Mouse (Mus musculus) CD4-positive naive resting alpha-beta T cell, adult 57 days (primary cell): Measurements from ENCODE around the gene Ddx59. TPM values are rescaled to one million over a fixed set of nuclear protein-coding genes. Genes with fewer than 3 reads are reported as not detected.

ENCODE experiments used
- total RNA-seq: library from RNA; stranded (reverse); gene quantifications from one replicate; pipeline ENCODE4 v1.2.4, GENCODE M21; 2023

Gene Ddx59
- total RNA-seq = 9.8 TPM

GRCm38 (mm10) chr1:136414798-136415755 is at the start of gene Ddx59:
Gene Ddx59, plus strand, starts transcription at chr1:136415271.

DNA sequence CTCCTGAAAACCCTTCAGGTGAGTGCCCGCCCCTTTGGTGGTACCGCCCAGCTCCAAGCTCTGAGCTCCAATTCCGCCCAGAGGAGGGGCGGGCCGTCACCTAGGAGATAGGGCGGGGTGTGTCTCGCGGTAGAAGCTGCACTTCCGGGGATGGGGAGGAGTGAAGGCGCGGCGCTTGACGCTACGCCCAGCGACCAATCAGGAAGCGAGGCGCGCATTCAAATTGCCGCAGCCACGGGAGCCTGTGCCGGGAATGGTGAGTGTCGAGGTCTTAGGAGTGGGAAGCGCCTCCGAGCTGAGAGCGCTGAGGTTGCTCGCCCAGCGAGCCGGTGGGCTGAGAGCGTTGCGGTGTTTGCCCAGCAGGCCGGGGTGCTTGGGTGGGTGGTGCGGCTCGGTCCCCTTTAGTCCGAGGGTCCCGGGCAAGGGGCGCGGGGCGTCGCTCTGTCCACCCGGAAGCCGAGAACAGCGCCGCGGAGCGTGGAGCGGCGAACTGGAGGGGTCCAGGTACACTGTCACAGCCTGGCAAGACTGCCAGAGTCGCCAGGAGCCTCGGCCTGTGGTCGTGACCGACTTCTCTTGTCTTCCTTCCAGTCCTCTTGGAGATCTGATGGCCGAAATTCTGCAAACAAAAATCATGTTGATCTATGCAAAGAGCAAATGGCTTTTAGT is 51.2 kb downstream of the Ddx59 start, which contains the start of gene Kif14:
Gene Kif14 (plus strand): TSS at position 201 of the 669 bp plus-strand sequence.

Other genes with a start within 250 kb of the Ddx59 start
- not detected for gene Mroh3, start 202.4 kb upstream of the Ddx59 start, total RNA-seq
- gene Inava, start 181.0 kb upstream of the Ddx59 start, total RNA-seq = not detected
- 0.74 TPM for gene Gpr25, start 154.4 kb upstream of the Ddx59 start, total RNA-seq
- gene Camsap2, start 69.2 kb upstream of the Ddx59 start, total RNA-seq = 48.3 TPM
- 0.35 TPM for gene Kif14, start 51.1 kb downstream of the Ddx59 start, total RNA-seq
- 69.8 TPM for gene Zfp281, start 209.6 kb downstream of the Ddx59 start, total RNA-seq